Comparison of ENCODE assay signal across 8 mouse cellular contexts in genomic region chr11:26489761-26490466, GRCm38 (mm10).
DNase-seq lines count a peak whose midpoint lies in the region; ATAC-seq and TF ChIP-seq lines count a peak whose summit lies in the region.

No protein-coding gene starts in this region.

- no peaks in the 10 kb centered on the region for H3K27me3 ChIP-seq in forebrain, embryonic 16.5 days (replicated peaks; ENCODE audit: control insufficient read depth, insufficient read depth, low read length)
- H3K27me3 ChIP-seq in liver, postnatal 0 days (ENCODE audit: insufficient read depth, low read length): no peaks in the 10 kb centered on the region

- H3K36me3 ChIP-seq in forebrain, embryonic 16.5 days (ENCODE audit: control insufficient read depth, insufficient read depth): no peaks in the 10 kb centered on the region
- peaks cover 2% of the 10 kb centered on the region; the same call in 1 of the 2 replicates for H3K36me3 ChIP-seq in liver, postnatal 0 days (replicated peaks; ENCODE audit: insufficient read depth, low read length)

- no peak for TF ChIP-seq EP300 in liver, postnatal 0 days (IDR thresholded peaks at IDR 0.05; ENCODE audit: low read depth)

- no peak overlapping the region for H3K4me2 ChIP-seq in forebrain, embryonic 16.5 days (ENCODE audit: low read length)
- H3K4me2 ChIP-seq in liver, postnatal 0 days (ENCODE audit: low read depth, low read length): no peak overlapping the region

- TF ChIP-seq POLR2A in lung, adult 2 months (IDR thresholded peaks at IDR 0.05; ENCODE audit: borderline replicate concordance, extremely low read depth, low read depth, low read length): no peak

- DNase-seq in lung, adult 18-20 months: peak; percentile 6 to 33
- DNase-seq in lung, adult 2 months: no peak
- DNase-seq in heart, postnatal 25 days (ENCODE audit: low spot score): peak; percentile 33
- DNase-seq in kidney, postnatal 4 days: peak; percentile 73 to 82
- no peak for DNase-seq in liver, postnatal 0 days
- peak; percentile 2 for DNase-seq in retina, adult 2 months (ENCODE audit: low read depth, low spot score)
- DNase-seq in spleen, postnatal 10 days (ENCODE audit: low spot score in 2 of 2): no peak

- no peak overlapping the region for H3K4me3 ChIP-seq in lung, adult 2 months (replicated peaks; ENCODE audit: extremely low read depth, low read depth, low read length)
- no peak overlapping the region for H3K4me3 ChIP-seq in forebrain, embryonic 16.5 days (replicated peaks; ENCODE audit: low read length)
- no peak overlapping the region for H3K4me3 ChIP-seq in liver, postnatal 0 days (ENCODE audit: low read depth, low read length)

- peak; percentile 76 for ATAC-seq in forebrain, embryonic 16.5 days
- peak; percentile 69 for ATAC-seq in liver, postnatal 0 days

- no peak for TF ChIP-seq CTCF in lung, adult 2 months (IDR thresholded peaks at IDR 0.05; ENCODE audit: insufficient read depth, low read length)
- TF ChIP-seq CTCF in liver, postnatal 0 days (IDR thresholded peaks at IDR 0.05; ENCODE audit: low read depth): peak; percentile 49

- H3K9me3 ChIP-seq in forebrain, embryonic 16.5 days (ENCODE audit: control insufficient read depth, low read length): no peaks in the 10 kb centered on the region
- no peaks in the 10 kb centered on the region for H3K9me3 ChIP-seq in liver, postnatal 0 days (ENCODE audit: low read length)

- WGBS in lung, adult 2 months: 39% methylated on average over 12 of the region's 12 CpGs
- WGBS in forebrain, embryonic 16.5 days: 84% methylated on average over 12 of the region's 12 CpGs
- WGBS in liver, postnatal 0 days (ENCODE audit: insufficient replicate concordance): 65% methylated on average over 12 of the region's 12 CpGs

- H3K9ac ChIP-seq in forebrain, embryonic 16.5 days (replicated peaks; ENCODE audit: low read depth, low read length): no peak overlapping the region
- H3K9ac ChIP-seq in liver, postnatal 0 days (replicated peaks): no peak overlapping the region

- no peaks in the 10 kb centered on the region for H3K4me1 ChIP-seq in lung, adult 2 months (ENCODE audit: control insufficient read depth, insufficient read depth, low read length)
- H3K4me1 ChIP-seq in forebrain, embryonic 16.5 days (replicated peaks; ENCODE audit: control insufficient read depth, insufficient read depth, low read length): no peaks in the 10 kb centered on the region; the same call in 1 of the 2 replicates
- no peaks in the 10 kb centered on the region for H3K4me1 ChIP-seq in liver, postnatal 0 days (ENCODE audit: insufficient read depth)

- H3K27ac ChIP-seq in forebrain, embryonic 16.5 days (ENCODE audit: low read length): no peak overlapping the region
- H3K27ac ChIP-seq in liver, postnatal 0 days (ENCODE audit: low read depth): no peak overlapping the region

- intact Hi-C loops in heart, postnatal 25 days (cut with DNase I): loop anchor here (10.0 kb wide), 1 partner anchor 285 kb away; no protein-coding TSS in a partner anchor

Comparison
In these comparisons a context has a peak if more than half of its experiments do, and no peak if none do; other contexts are left out.
1. DNase-seq: peak in lung, adult 18-20 months (2 of 2), heart, postnatal 25 days (single experiment), kidney, postnatal 4 days (2 of 2) and retina, adult 2 months (single experiment); none in lung, adult 2 months (single experiment), liver, postnatal 0 days (single experiment) and spleen, postnatal 10 days (0 of 2).